Mouse (Mus musculus) brain, adult 2 months (tissue): ENCODE measurements at regions not wholly inside any gene's neighbourhood (a gene's known extent, or its start where the extent isn't known, plus 50 kb on each side); places are given as distances from the start of the nearest gene placed in this dataset.

ENCODE experiments used
- DNase-seq: peaks from one replicate; pipeline ENCODE4 v3.0.0; 2011; ENCODE audit warnings: low read depth, low spot score

DNA sequence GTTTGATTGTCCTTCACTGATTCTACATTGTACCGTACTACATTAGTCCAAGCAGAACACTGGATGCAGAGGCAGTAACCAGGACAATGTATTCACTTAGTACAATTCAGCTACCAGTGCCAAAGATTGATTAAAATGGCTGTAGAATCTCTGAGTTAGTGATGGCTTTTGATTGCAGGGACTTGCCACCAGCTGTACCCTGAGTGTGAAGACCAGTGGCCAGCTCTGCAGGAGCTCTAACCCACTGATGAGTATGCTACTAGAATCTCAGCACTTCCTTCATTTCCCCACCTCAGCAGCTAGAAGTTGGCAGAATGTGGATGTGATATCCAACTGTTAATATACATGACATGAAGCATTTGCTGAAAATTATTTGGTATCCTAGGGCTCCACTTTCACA lies 956.8 kb downstream of the Hace1 start:
- DNase-seq: no peak

DNA sequence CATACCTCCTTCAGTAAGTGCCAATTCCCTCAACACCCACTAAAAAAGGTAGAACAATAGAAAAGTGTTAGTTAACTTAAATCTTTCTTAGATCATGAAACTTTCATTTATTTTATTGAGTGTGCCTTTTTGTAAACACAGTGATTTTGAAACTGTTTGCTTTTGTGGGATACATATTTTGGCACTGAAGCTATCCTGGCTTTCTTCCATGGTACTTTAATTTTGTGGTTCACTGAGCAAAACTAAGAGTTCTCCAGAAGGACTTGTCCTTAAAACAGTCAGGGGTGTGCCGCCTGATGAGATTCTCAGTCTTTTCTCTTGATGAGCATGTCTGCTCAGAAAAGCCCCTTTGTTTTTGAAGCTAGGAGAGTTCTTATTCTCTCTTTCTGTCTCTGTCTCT lies 982.9 kb downstream of the Hace1 start:
- DNase-seq: peak; percentile 12

DNA sequence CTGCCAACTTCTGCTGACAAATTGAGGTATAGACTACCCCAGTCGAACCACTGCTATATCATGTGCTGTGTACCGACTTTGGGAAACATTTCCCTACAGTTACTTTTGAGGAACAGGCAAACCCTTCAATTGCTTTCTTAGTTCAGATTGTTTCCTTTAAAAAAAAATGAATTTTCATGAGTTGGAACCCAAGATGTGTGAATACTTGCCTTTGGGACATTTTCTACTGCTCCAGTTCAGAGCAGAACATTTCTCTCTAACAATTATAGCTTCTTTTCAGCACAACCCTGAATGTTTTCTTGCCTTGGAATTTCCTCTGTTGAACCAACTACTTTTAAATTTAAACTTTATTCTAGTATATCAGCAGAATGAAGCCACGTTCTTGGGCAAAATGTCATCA lies 998.5 kb downstream of the Hace1 start:
- peak; percentile 19 for DNase-seq
